Mouse (Mus musculus): ENCODE measurements around the gene Zfp420.

DNA sequence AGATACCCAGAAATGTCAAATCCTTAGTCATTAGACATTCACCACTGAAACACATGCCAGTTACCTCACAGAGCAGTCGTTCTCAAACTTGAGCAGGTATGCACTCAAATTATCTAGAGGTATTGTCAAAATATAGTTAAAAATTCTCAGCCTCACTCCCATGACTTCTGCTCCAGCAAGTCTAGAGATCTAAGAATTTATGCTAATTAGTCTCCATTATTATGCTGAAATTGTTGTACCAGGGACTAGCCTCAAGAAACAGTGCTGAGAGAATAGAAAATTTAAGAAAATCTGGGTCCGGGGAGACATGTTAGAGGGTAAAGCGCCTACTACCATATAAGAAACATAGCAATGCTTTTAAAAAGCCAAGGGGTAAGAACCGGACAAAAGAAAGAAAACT, 44.3 kb downstream of the Zfp420 start:
- TF ChIP-seq POLR2A (IDR thresholded peaks at IDR 0.05; ENCODE audit: insufficient read depth, low read length) (no peak), CTCF (IDR thresholded peaks at IDR 0.05; ENCODE audit: low read depth, low read length) (no peak)

Data from ES-Bruce4 (cell line).